ENCODE assay signal across 10 mouse cellular contexts in genomic region chr1:165592295-165593082, GRCm38 (mm10). TPM values are rescaled to one million over a fixed set of nuclear protein-coding genes. Genes with fewer than 3 reads are reported as not detected.
DNase-seq lines count a peak whose midpoint lies in the region; ATAC-seq and TF ChIP-seq lines count a peak whose summit lies in the region.
"Had no signal": no experiment of that assay in that cellular context is flagged by ENCODE, and none has a peak within 500 bp of the region (broad histone marks: within the 10 kb centered on the region; RNA-seq: fewer than 3 reads in every experiment).

No protein-coding gene starts in this region.

- H3K27me3 ChIP-seq in lung, embryonic 16.5 days (ENCODE audit: control insufficient read depth, insufficient read depth, low read depth, low read length): no peaks in the 10 kb centered on the region
- H3K27me3 ChIP-seq in testis, adult 2 months (ENCODE audit: control insufficient read depth, insufficient read depth, low read length): no peaks in the 10 kb centered on the region
- no peaks in the 10 kb centered on the region for H3K27me3 ChIP-seq in forebrain, embryonic 16.5 days (replicated peaks; ENCODE audit: control insufficient read depth, insufficient read depth, low read length)
- H3K27me3 ChIP-seq: embryonic facial prominence, embryonic 12.5 days; intestine, embryonic 15.5 days had no signal

- peaks cover 34% of the 10 kb centered on the region for H3K4me1 ChIP-seq in lung, embryonic 16.5 days (replicated peaks; ENCODE audit: control insufficient read depth, insufficient read depth, low read length)
- H3K4me1 ChIP-seq in lung, adult 2 months (ENCODE audit: control insufficient read depth, insufficient read depth, low read length): peaks cover 17% of the 10 kb centered on the region
- no peaks in the 10 kb centered on the region for H3K4me1 ChIP-seq in testis, adult 2 months (ENCODE audit: control insufficient read depth, insufficient read depth, low read length)
- no peaks in the 10 kb centered on the region for H3K4me1 ChIP-seq in forebrain, embryonic 16.5 days (replicated peaks; ENCODE audit: control insufficient read depth, insufficient read depth, low read length)

- no peak overlapping the region for H3K4me3 ChIP-seq in lung, embryonic 16.5 days (ENCODE audit: low read length)
- no peak overlapping the region for H3K4me3 ChIP-seq in lung, adult 2 months (replicated peaks; ENCODE audit: extremely low read depth, low read depth, low read length)
- H3K4me3 ChIP-seq in testis, adult 2 months (ENCODE audit: control insufficient read depth, low read depth, low read length): no peak overlapping the region
- H3K4me3 ChIP-seq in forebrain, embryonic 16.5 days (replicated peaks; ENCODE audit: low read length): no peak overlapping the region
- H3K4me3 ChIP-seq: embryonic facial prominence, embryonic 12.5 days; intestine, embryonic 15.5 days had no signal

- no peak for ATAC-seq in lung, embryonic 16.5 days (ENCODE audit: low read depth)
- no peak for ATAC-seq in forebrain, embryonic 16.5 days
- ATAC-seq: intestine, embryonic 15.5 days had no signal

- H3K27ac ChIP-seq in lung, embryonic 16.5 days (ENCODE audit: low read length): peak overlapping the region; percentile 52; the same call in 1 of the 2 replicates
- 0 out of 2 replicates have a peak overlapping the region, but pooled peaks have one; percentile 7 for H3K27ac ChIP-seq in testis, adult 2 months (ENCODE audit: control insufficient read depth, insufficient read depth, low read depth, low read length)
- H3K27ac ChIP-seq in forebrain, embryonic 16.5 days (ENCODE audit: low read length): no peak overlapping the region
- H3K27ac ChIP-seq: embryonic facial prominence, embryonic 12.5 days; intestine, embryonic 15.5 days had no signal

- TF ChIP-seq CTCF in lung, adult 2 months (IDR thresholded peaks at IDR 0.05; ENCODE audit: insufficient read depth, low read length): no peak
- no peak for TF ChIP-seq CTCF in testis, adult 2 months (IDR thresholded peaks at IDR 0.05; ENCODE audit: control insufficient read depth, insufficient read depth, insufficient replicate concordance, low read depth, low read length)

- 77% methylated on average over 14 of the region's 14 CpGs for WGBS in lung, embryonic 16.5 days
- 75% methylated on average over 14 of the region's 14 CpGs for WGBS in lung, adult 2 months
- WGBS in forebrain, embryonic 16.5 days: 89% methylated on average over 14 of the region's 14 CpGs

- intact Hi-C loops in gastrocnemius, postnatal 36 days (cut with DNase I): no loop called here
- intact Hi-C loops in heart, postnatal 25 days (cut with DNase I): no loop called here

- no peak overlapping the region for H3K4me2 ChIP-seq in lung, embryonic 16.5 days (ENCODE audit: low read depth, low read length)
- no peak overlapping the region for H3K4me2 ChIP-seq in forebrain, embryonic 16.5 days (ENCODE audit: low read length)
- H3K4me2 ChIP-seq: embryonic facial prominence, embryonic 12.5 days; intestine, embryonic 15.5 days had no signal

- peaks cover 20% of the 10 kb centered on the region for H3K36me3 ChIP-seq in lung, embryonic 16.5 days (ENCODE audit: control insufficient read depth, insufficient read depth, low read length)
- H3K36me3 ChIP-seq in testis, adult 2 months (ENCODE audit: control insufficient read depth, insufficient read depth, low read length): no peaks in the 10 kb centered on the region
- H3K36me3 ChIP-seq in forebrain, embryonic 16.5 days (ENCODE audit: control insufficient read depth, insufficient read depth): 0 out of 2 replicates have a peak, but pooled peaks cover 10% of the 10 kb centered on the region

- H3K9ac ChIP-seq in lung, embryonic 16.5 days (ENCODE audit: low read length): no peak overlapping the region
- H3K9ac ChIP-seq in forebrain, embryonic 16.5 days (replicated peaks; ENCODE audit: low read depth, low read length): no peak overlapping the region
- H3K9ac ChIP-seq: embryonic facial prominence, embryonic 12.5 days; intestine, embryonic 15.5 days had no signal

- DNase-seq in lung, adult 2 months: no peak
- peak; percentile 51 to 56 for DNase-seq in gastrocnemius, postnatal 36 days
- DNase-seq in heart, postnatal 25 days (ENCODE audit: low spot score): peak; percentile 16
- DNase-seq in thymus, postnatal 14 days: no peak
- DNase-seq: left cerebral cortex, postnatal 4 days had no signal

- H3K9me3 ChIP-seq in lung, embryonic 16.5 days (ENCODE audit: control insufficient read depth, low read length): no peaks in the 10 kb centered on the region
- H3K9me3 ChIP-seq in forebrain, embryonic 16.5 days (ENCODE audit: control insufficient read depth, low read length): no peaks in the 10 kb centered on the region
- H3K9me3 ChIP-seq: embryonic facial prominence, embryonic 12.5 days; intestine, embryonic 15.5 days had no signal

- no peak for TF ChIP-seq POLR2A in lung, adult 2 months (IDR thresholded peaks at IDR 0.05; ENCODE audit: borderline replicate concordance, extremely low read depth, low read depth, low read length)
- no peak for TF ChIP-seq POLR2A in testis, adult 2 months (IDR thresholded peaks at IDR 0.05; ENCODE audit: control insufficient read depth, low read depth, low read length)

RNA-seq across cellular contexts. Expression of gene Mpzl1, which starts 41.8 kb away (rescaled TPM):
- polyA plus RNA-seq in lung, embryonic 16.5 days (2015; fragmentation: Nextera tagmentation; extraction: Ambion mirVana): 176 and 183 TPM in 2 replicates
- polyA plus RNA-seq in lung, adult 2 months (2012; rRNA removed): 33.6 and 47.2 TPM in 2 replicates
- total RNA-seq in gastrocnemius, postnatal 36 days (2021): 1 to 10 TPM; 8.6 to 9.1 TPM
- total RNA-seq in heart, postnatal 25 days (2021): 10 to 100 TPM; 20.8 to 20.9 TPM
- polyA plus RNA-seq in testis, adult 2 months (2012; rRNA removed): 32.3 and 45.3 TPM in 2 replicates
- 138 and 145 TPM in 2 replicates for polyA plus RNA-seq in forebrain, embryonic 16.5 days (2015; fragmentation: Nextera tagmentation; extraction: Ambion mirVana)

Comparison
In these comparisons a context has a peak if more than half of its experiments do, and no peak if none do; other contexts are left out.
1. DNase-seq: peak in gastrocnemius, postnatal 36 days (2 of 2) and heart, postnatal 25 days (single experiment); none in lung, adult 2 months (single experiment) and thymus, postnatal 14 days (single experiment).